Mouse (Mus musculus): ENCODE results near the gene Grpel1. TPM values are rescaled to one million over a fixed set of nuclear protein-coding genes. Genes with fewer than 3 reads are reported as not detected.

Grpel1 gene
- 46.1 and 48.2 TPM in 2 replicates for polyA plus RNA-seq (2016; fragmentation: Nextera tagmentation; extraction: Ambion mirVana)

DNA sequence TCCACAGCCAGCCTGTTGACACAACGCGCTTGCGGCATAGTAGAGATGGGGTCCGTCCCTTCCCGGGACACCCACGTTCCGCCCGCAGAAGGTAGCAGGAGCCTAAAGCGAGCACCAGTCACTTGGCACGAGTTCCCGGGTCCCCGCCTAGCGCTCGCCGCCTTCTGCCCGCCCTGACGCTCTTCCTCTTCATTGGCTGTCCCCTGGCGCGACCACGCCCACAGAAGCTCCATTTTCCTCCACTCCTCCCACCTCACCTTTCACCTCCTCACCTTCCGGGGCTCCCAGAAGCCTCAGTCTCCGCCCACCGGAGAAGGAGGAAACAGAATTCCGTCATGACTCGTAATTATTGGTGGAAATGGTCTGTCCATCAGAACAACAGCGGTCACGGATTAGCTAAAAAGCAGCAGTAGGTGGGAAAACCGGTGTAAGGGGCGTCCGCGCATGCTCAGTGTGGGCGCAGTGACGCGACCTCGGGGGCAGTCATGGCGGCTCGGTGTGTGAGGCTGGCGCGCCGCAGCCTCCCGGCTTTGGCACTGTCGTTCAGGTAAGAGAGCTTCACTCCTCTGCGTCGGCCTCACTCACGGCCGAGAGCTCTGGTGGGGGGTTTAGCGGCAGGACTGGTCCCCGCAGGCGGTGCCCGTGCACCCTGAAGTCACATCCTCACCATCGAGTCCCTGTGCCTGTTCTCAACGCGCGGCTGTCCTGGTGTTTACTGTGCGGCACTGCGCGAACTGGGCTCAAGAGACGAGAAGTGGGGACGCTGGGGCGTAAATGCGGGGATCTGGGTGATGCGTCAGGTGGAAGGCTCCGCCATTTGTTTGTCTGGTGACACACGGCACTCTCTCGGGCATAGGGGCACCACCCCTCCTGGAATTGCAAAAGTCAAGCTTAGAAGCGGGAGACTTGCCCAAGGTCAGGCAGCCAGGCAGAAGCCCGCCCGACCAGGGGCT is at the start of gene Grpel1:
Gene Grpel1 (plus strand): TSS at position 290 of the 953 bp plus-strand sequence.
- H3K4me1 ChIP-seq = peaks cover 14% of the 10 kb centered on the region
- H3K4me2 ChIP-seq (replicated peaks) = peak within 1 kb of the TSS; percentile 99
- H3K9ac ChIP-seq = peak within 1 kb of the TSS; percentile 78
- peaks cover 17% of the 10 kb centered on the region for H3K36me3 ChIP-seq
- ATAC-seq (ENCODE audit: low FRiP score, low read depth) = peak; percentile 94
- WGBS = under 1% methylated on average over 68 of the region's 68 CpGs
- no peak within 1 kb of the TSS for H3K27ac ChIP-seq
- peak within 1 kb of the TSS; percentile 92 for H3K4me3 ChIP-seq
- H3K27me3 ChIP-seq (replicated peaks) = no peaks in the 10 kb centered on the region
- no peaks in the 10 kb centered on the region for H3K9me3 ChIP-seq

DNA sequence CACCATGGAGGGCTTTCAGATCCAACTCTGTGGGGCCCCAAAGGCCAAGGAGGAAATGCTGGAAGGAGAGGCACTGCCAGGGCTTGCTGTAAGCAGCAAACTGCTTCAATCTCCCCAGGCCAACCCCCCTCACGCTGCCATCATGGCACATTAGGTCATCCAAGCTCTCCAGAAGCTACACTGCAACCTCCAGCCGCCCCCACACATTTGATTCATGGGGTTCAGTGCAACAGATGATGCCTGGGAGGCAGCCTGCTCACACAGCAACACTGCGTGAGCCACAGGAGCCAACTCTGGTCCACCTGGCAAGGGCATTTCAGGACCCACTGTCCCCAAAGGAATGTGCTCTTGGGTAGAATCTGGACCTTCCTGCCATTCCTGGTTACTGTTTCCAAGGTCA is 44.9 kb upstream of the Grpel1 start:
- ATAC-seq (ENCODE audit: low FRiP score, low read depth) = no peak
- H3K4me3 ChIP-seq = no peak overlapping the region
- H3K9ac ChIP-seq = no peak overlapping the region
- H3K4me2 ChIP-seq (replicated peaks) = no peak overlapping the region
- H3K27me3 ChIP-seq (replicated peaks) = no peaks in the 10 kb centered on the region
- H3K27ac ChIP-seq = no peak overlapping the region
- H3K36me3 ChIP-seq = no peaks in the 10 kb centered on the region
- WGBS = 73% methylated on average over 3 of the region's 3 CpGs
- H3K4me1 ChIP-seq = no peaks in the 10 kb centered on the region
- peaks cover 5% of the 10 kb centered on the region; the same call in 1 of the 2 replicates for H3K9me3 ChIP-seq

DNA sequence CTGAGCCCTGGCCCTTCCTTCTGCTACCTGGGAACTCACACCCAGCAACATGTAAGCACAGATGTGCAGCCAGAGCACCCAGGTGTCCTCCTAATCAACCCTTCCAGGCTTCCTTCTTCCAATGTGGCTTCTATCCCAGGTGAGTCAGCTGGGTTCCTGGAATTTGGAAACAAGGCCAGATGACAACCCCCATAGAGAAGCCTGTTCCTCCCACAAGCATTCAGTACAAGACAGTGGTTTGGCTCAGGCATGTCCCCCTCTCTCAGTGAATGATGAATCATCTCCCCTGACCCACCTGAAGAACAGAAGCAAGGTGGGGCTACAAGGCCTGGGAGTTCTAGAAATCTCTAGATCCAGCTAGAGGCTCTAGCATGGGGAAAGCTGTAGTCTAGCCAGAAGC is 42.1 kb upstream of the Grpel1 start:
- peaks cover 5% of the 10 kb centered on the region; the same call in 1 of the 2 replicates for H3K9me3 ChIP-seq
- H3K27me3 ChIP-seq (replicated peaks) = no peaks in the 10 kb centered on the region
- no peaks in the 10 kb centered on the region for H3K36me3 ChIP-seq
- no peak overlapping the region for H3K4me2 ChIP-seq (replicated peaks)
- no peak for ATAC-seq (ENCODE audit: low FRiP score, low read depth)
- H3K4me3 ChIP-seq = no peak overlapping the region
- no peak overlapping the region for H3K27ac ChIP-seq
- peaks cover 2% of the 10 kb centered on the region for H3K4me1 ChIP-seq
- no peak overlapping the region for H3K9ac ChIP-seq

DNA sequence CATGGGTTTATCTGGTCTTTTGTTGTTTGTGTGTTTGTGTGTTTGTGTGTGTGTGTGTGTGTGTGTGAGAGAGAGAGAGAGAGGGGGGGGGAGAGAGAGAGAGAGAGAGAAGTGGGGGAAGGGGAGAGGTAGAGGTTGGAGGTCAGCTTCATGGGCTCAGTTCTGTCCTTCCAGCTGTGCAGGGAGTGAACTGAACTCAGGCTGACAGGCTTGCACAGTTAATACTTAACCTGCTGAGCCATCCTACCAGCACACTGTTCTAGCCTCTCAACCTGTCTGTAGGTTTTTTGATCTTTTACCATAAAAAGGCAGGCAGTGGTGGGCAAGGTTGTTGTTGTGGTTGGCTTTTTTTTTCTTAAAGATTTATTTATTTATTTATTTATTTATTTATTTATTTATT is 40.1 kb upstream of the Grpel1 start:
- H3K36me3 ChIP-seq = no peaks in the 10 kb centered on the region
- no peak overlapping the region for H3K9ac ChIP-seq
- no peak overlapping the region for H3K27ac ChIP-seq
- no peak overlapping the region for H3K4me2 ChIP-seq (replicated peaks)
- no peaks in the 10 kb centered on the region for H3K27me3 ChIP-seq (replicated peaks)
- H3K4me1 ChIP-seq = peaks cover 6% of the 10 kb centered on the region
- H3K9me3 ChIP-seq = peaks cover 5% of the 10 kb centered on the region; the same call in 1 of the 2 replicates
- H3K4me3 ChIP-seq = no peak overlapping the region
- ATAC-seq (ENCODE audit: low FRiP score, low read depth) = no peak

DNA sequence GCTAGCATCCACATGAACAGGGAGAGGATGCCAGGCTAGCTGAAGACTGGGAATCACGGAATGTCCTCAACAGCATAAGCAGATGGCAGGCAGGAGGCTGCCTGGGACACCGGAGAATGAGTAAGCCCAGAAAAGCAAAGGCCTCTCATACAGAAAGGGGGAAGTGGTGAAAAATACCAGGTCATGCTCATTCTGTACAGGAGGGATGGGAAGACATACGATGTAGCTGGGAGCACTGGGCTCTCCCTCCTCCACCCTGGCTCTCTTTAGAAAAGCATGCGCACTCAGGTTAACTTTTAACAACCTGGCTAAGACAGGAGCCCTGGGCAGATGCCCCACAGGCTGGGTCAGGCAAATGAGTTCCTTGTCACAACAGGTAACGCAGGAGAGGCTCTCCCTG is 38.4 kb upstream of the Grpel1 start:
- no peak overlapping the region for H3K27ac ChIP-seq
- H3K36me3 ChIP-seq = no peaks in the 10 kb centered on the region
- no peaks in the 10 kb centered on the region for H3K27me3 ChIP-seq (replicated peaks)
- WGBS = 82% methylated on average over 5 of the region's 5 CpGs
- peaks cover 5% of the 10 kb centered on the region; the same call in 1 of the 2 replicates for H3K9me3 ChIP-seq
- peaks cover 14% of the 10 kb centered on the region for H3K4me1 ChIP-seq
- H3K4me2 ChIP-seq (replicated peaks) = no peak overlapping the region
- H3K4me3 ChIP-seq = no peak overlapping the region
- ATAC-seq (ENCODE audit: low FRiP score, low read depth) = no peak
- no peak overlapping the region for H3K9ac ChIP-seq

DNA sequence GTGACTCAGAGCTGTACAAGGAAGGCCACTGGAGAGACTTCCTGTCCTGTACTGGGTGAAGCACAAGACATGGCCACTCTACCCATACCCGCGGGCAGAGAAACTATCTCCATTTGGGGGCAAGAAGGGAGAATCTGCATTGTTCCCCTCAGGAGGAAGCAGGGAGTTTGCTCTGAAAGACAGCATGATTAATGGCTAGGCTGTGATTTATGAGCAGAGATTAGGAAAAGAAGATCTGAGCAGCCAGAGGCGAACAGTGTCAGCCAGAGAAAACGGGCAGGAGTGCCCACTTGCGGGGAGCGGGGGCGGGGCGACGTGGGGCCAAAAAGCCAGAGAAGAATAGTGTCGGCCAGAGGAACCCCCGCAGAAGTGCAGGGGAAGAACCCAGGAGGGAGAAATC is 37.0 kb upstream of the Grpel1 start:
- ATAC-seq (ENCODE audit: low FRiP score, low read depth) = no peak
- no peak overlapping the region for H3K4me3 ChIP-seq
- H3K4me1 ChIP-seq = peaks cover 14% of the 10 kb centered on the region
- no peaks in the 10 kb centered on the region for H3K27me3 ChIP-seq (replicated peaks)
- no peak overlapping the region for H3K27ac ChIP-seq
- no peaks in the 10 kb centered on the region for H3K36me3 ChIP-seq
- H3K4me2 ChIP-seq (replicated peaks) = no peak overlapping the region
- H3K9me3 ChIP-seq = no peaks in the 10 kb centered on the region
- H3K9ac ChIP-seq = no peak overlapping the region
- WGBS = 32% methylated on average over 11 of the region's 11 CpGs

DNA sequence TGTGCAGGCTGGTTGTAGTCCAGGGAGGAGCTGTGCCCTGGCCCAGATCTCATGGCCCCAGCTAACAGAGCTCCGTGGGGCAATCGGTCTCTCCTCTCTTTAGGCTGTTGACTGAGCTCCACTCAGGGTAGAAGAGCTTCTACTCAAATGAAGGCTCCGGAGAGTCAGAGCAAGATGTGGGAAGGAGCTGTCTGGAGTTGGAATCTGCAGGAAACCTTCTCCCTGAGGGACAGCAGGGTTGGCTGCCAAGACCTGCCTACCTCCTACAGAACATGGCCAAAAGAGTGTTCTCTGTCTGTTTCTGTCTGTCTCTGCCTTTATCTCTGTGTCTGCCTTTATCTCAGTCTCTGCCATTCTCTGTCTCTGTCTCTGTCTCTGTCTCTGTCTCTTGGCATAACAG is 35.2 kb upstream of the Grpel1 start:
- ATAC-seq (ENCODE audit: low FRiP score, low read depth) = no peak
- Histone ChIP-seq H3K27ac (no peak overlapping the region), H3K36me3 (no peaks in the 10 kb centered on the region), H3K4me1 (peaks cover 19% of the 10 kb centered on the region), H3K4me3 (no peak overlapping the region), H3K9me3 (no peaks in the 10 kb centered on the region), H3K4me2 (replicated peaks) (no peak overlapping the region), H3K27me3 (replicated peaks) (no peaks in the 10 kb centered on the region), H3K9ac (no peak overlapping the region)
- WGBS = 94% methylated on average over 3 of the region's 3 CpGs

DNA sequence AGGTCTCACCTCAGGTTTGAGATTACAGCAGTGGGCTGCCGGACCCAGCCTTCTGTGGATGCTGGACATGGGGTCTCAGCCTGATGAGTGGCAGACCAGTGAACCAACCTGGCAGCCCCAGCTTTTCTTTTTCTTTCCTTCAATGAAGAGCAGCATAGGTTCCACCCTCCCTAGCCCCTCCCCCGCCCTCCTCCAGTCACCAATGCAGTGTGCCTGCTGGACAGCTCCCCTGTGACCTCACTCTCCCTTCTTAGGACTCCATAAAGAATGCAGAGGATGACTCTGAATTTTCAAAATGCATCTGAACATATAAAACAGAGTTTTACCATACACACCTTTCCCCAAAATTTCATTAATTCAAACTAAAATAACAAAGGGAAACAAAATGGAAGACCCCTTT is 33.1 kb upstream of the Grpel1 start:
- H3K27me3 ChIP-seq (replicated peaks) = no peaks in the 10 kb centered on the region
- WGBS = 68% methylated on average over 2 of the region's 2 CpGs
- no peak for ATAC-seq (ENCODE audit: low FRiP score, low read depth)
- H3K4me1 ChIP-seq = peaks cover 24% of the 10 kb centered on the region
- H3K9ac ChIP-seq = no peak overlapping the region
- no peaks in the 10 kb centered on the region for H3K9me3 ChIP-seq
- H3K4me3 ChIP-seq = no peak overlapping the region
- no peak overlapping the region for H3K27ac ChIP-seq
- H3K4me2 ChIP-seq (replicated peaks) = no peak overlapping the region
- H3K36me3 ChIP-seq = no peaks in the 10 kb centered on the region

DNA sequence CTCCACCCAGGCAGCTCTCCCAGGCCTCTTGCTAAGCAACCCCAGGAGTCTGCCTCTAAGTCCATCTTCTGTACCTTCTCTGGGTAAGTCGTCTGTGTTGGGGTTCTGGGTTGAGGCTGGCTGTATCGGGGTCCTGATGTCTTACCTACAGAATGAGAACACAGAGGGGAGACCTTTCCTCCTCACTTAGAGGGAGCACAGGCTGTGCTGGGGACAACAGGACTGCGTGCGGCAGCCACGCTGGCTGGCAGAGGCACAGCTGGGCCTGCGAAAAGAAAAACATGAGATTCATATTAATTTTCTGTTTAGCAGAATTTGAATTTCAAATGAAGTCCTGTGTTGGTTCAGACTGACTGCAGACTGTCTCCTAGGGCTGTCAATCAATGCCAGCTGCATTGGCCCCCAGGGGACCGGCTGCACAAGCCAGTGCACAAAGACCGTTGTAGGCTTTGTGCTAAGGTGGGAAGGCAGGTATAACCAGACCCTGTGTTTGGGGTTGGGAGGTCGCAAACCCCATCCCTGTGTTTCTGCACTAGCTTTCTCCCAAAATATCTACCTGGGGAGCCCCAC is 30.3 kb upstream of the Grpel1 start:
- Histone ChIP-seq H3K9me3 (no peaks in the 10 kb centered on the region), H3K4me2 (replicated peaks) (no peak overlapping the region), H3K36me3 (no peaks in the 10 kb centered on the region), H3K4me1 (peaks cover 18% of the 10 kb centered on the region; the same call in 1 of the 2 replicates), H3K4me3 (no peak overlapping the region), H3K9ac (no peak overlapping the region), H3K27ac (no peak overlapping the region), H3K27me3 (replicated peaks) (no peaks in the 10 kb centered on the region)
- whole genome bisulfite sequencing = 61% methylated on average over 9 of the region's 9 CpGs
- ATAC-seq (ENCODE audit: low FRiP score, low read depth) = 0 out of 2 replicates have a peak, but pooled peaks have one; percentile 17

DNA sequence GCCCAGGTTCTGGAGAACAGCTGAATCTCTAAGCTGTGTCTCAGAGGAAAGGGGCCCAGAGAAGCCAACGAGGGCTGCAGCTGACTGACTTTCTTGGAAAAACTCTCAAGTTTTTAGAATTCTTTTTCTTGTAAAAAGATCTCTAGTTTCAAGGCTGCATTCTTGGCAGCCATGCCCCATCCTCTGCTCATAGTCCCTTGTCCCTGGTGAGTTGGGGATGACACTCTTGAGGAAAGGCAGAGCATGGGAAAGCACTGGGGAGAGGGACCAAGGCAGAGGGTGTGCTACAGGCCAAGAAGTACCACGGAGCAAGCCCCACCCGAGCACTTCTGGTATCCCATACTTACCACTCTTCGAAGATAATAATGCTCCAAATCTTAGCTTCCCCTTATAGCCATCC is 27.9 kb upstream of the Grpel1 start:
- H3K9me3 ChIP-seq = no peaks in the 10 kb centered on the region
- no peak overlapping the region for H3K4me2 ChIP-seq (replicated peaks)
- no peaks in the 10 kb centered on the region for H3K36me3 ChIP-seq
- ATAC-seq (ENCODE audit: low FRiP score, low read depth) = no peak
- no peaks in the 10 kb centered on the region for H3K27me3 ChIP-seq (replicated peaks)
- 0 out of 2 replicates have a peak, but pooled peaks cover 10% of the 10 kb centered on the region for H3K4me1 ChIP-seq
- H3K9ac ChIP-seq = no peak overlapping the region
- H3K27ac ChIP-seq = no peak overlapping the region
- WGBS = 83% methylated on average over 4 of the region's 4 CpGs
- H3K4me3 ChIP-seq = no peak overlapping the region

DNA sequence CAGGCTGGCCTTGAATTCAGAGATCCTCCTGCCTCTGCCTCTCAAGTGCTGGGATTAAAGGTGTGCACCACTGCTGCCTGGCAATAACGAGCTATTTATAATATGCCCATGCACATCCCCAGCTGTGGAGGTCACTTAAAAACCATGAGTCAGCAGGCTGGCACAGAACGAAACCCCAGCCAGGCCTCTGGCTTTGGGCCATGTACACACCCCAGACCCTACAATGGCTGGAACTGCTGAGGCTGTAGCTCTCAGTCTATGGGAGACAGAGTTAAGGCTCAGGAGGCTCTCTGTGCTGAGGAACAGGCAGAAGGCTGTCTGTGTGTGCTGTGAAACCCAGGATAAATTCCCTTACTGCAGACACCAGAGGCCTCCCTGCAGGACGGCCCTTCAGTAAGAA is 24.1 kb upstream of the Grpel1 start:
- Histone ChIP-seq H3K4me3 (no peak overlapping the region), H3K9ac (no peak overlapping the region), H3K4me2 (replicated peaks) (no peak overlapping the region), H3K27me3 (replicated peaks) (no peaks in the 10 kb centered on the region), H3K9me3 (no peaks in the 10 kb centered on the region), H3K36me3 (no peaks in the 10 kb centered on the region), H3K27ac (no peak overlapping the region), H3K4me1 (peaks cover 5% of the 10 kb centered on the region; the same call in 1 of the 2 replicates)
- WGBS = 78% methylated on average over 3 of the region's 3 CpGs
- ATAC-seq (ENCODE audit: low FRiP score, low read depth) = no peak

DNA sequence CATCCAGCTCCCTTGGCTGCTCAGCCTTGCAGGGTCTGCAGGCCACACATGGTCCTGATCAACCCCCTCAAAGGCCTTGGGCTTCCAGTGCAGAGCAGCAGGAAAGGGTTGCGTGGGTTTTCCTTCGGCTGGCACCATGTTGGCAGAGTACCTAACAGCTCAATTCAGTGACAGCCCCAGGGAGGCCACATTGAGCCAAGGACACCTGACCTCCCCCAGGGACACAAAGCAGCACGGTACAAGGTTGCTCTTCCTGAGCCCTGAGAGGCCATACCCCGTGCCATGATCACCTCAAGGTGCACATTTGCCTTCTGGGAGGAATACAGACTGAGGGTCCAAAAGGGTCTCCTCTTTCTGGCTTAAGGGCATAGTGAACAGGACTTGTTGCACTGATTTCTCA is 20.2 kb upstream of the Grpel1 start:
- H3K4me1 ChIP-seq = peaks cover 7% of the 10 kb centered on the region; the same call in 1 of the 2 replicates
- no peak overlapping the region for H3K4me2 ChIP-seq (replicated peaks)
- no peak for ATAC-seq (ENCODE audit: low FRiP score, low read depth)
- no peaks in the 10 kb centered on the region for H3K9me3 ChIP-seq
- WGBS = 67% methylated on average over 4 of the region's 4 CpGs
- H3K36me3 ChIP-seq = no peaks in the 10 kb centered on the region
- no peak overlapping the region for H3K27ac ChIP-seq
- no peaks in the 10 kb centered on the region for H3K27me3 ChIP-seq (replicated peaks)
- no peak overlapping the region for H3K4me3 ChIP-seq
- H3K9ac ChIP-seq = no peak overlapping the region

Measured in neural tube, embryonic 12.5 days (tissue).